ENCODE assay signal across 21 mouse cellular contexts in the genomic region with DNA sequence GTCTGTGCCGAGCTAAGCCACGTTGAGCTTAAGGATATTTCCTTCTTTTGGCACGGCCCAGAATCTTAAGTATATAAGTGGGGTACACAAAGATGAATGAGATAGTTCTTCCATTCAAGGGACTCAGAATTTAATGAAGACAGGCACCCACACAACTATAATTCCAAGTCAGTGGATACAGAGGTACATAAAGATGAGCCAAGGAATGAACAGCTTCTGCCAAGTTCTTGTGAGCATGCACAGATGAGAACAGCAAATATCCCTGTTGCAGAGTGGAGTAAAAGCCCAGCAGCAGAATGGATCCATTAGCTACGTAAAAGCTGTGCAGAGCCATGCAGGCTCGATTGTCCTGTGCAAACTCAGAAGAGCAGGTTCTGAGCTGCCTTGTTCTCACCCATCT.
"Had no signal": no experiment of that assay in that cellular context is flagged by ENCODE, and none has a peak within 500 bp of the region (broad histone marks: within the 10 kb centered on the region; RNA-seq: fewer than 3 reads in every experiment).

No protein-coding gene starts in this region.

- DNase-seq: cerebellum, adult 8-10 months; cerebellum, adult 9-10 months; cerebellum, adult 9-11 months; cerebellum, postnatal 10 days; cerebellum, postnatal 14 days; cerebellum, postnatal 25 days; cerebellum, postnatal 36 days; embryo, embryonic 11 days; forebrain, postnatal 0 days; gastrocnemius, adult 2 months; gastrocnemius, postnatal 10 days; gastrocnemius, postnatal 14 days; gastrocnemius, postnatal 25 days; gastrocnemius, postnatal 36 days; heart, adult 11 months; heart, adult 18-20 months; heart, adult 2 months had no signal

- ATAC-seq: forebrain, embryonic 13.5 days; forebrain, embryonic 14.5 days; forebrain, embryonic 15.5 days; forebrain, embryonic 16.5 days; forebrain, postnatal 0 days had no signal
